Mouse (Mus musculus) forebrain, embryonic 11.5 days (tissue): ENCODE results near the gene Stx6. TPM values are rescaled to one million over a fixed set of nuclear protein-coding genes. Genes with fewer than 3 reads are reported as not detected.

Source experiments
- ATAC-seq: fragments of 200-750 bp; cut with Nextera tagmentation; replicated peaks from 2 replicates; pipeline ENCODE4 v1.8.0; 2017; ENCODE audit warnings: moderate TSS enrichment; ENCODE audit not compliant: low FRiP score
- DNase-seq: peaks from one replicate; pipeline ENCODE4 v3.0.0-alpha.2; 2017; ENCODE audit warnings: low spot score
- H3K27ac ChIP-seq: fragments of 300-500 bp; sonication (generic); 2 replicates; pipeline ENCODE4 v1.5.1; 2014; ENCODE audit warnings: low read depth, low read length
- H3K27me3 ChIP-seq: fragments of 300-500 bp; sonication (generic); 2 replicates; pipeline ENCODE4 v1.6.1; 2014; ENCODE audit warnings: mild to moderate bottlenecking, low read length, mixed read lengths; ENCODE audit not compliant: control insufficient read depth, insufficient read depth
- H3K36me3 ChIP-seq: fragments of 300-500 bp; sonication (generic); 2 replicates; pipeline ENCODE4 v1.6.1; 2014; ENCODE audit warnings: mild to moderate bottlenecking, low read length, moderate library complexity, mixed read lengths; ENCODE audit not compliant: control insufficient read depth, insufficient read depth
- H3K4me1 ChIP-seq: fragments of 300-500 bp; sonication (generic); replicated peaks from 2 replicates; pipeline ENCODE4 v1.6.1; 2014; ENCODE audit warnings: low read length, mixed read lengths; ENCODE audit not compliant: control insufficient read depth, insufficient read depth
- H3K4me2 ChIP-seq: fragments of 300-500 bp; sonication (generic); 2 replicates; pipeline ENCODE4 v1.6.1; 2014; ENCODE audit warnings: low read depth, mild to moderate bottlenecking, low read length, moderate library complexity, mixed read lengths; ENCODE audit not compliant: severe bottlenecking
- H3K4me3 ChIP-seq: fragments of 300-500 bp; sonication (generic); 2 replicates; pipeline ENCODE4 v1.5.1; 2014; ENCODE audit warnings: low read depth, low read length
- H3K9ac ChIP-seq: fragments of 300-500 bp; sonication (generic); 2 replicates; pipeline ENCODE4 v1.6.1; 2014; ENCODE audit warnings: low read length
- H3K9me3 ChIP-seq: fragments of 300-500 bp; sonication (generic); 2 replicates; pipeline ENCODE4 v1.6.1; 2016; ENCODE audit warnings: low read length, mixed read lengths; ENCODE audit not compliant: control insufficient read depth
- WGBS: fragments of 180-500 bp; shearing (Covaris S2); extraction: QIAGEN DNeasy Blood & Tissue Kit; methylation state at CpG from one replicate; pipeline ENCODE4 v1.1.7; 2014; 5-methylcytosine and 5-hydroxymethylcytosine counted together
- polyA plus RNA-seq: library from polyadenylated mRNA; unstranded; fragments of >200 nt; fragmentation: Nextera tagmentation; extraction: Ambion mirVana; gene quantifications from 2 replicates; pipeline ENCODE4 v1.2.1, GENCODE M21; 2014

Gene Stx6
- polyA plus RNA-seq, 1 experiment from 2014 or later, result 102 TPM

- Histone ChIP-seq H3K9me3 (no peaks in the 10 kb centered on the region), H3K4me1 (peaks cover 32% of the 10 kb centered on the region), H3K4me3 (no peak overlapping the region), H3K9ac (peak overlapping the region; percentile 27; the same call in 1 of the 2 replicates), H3K4me2 (no peak overlapping the region), H3K27me3 (no peaks in the 10 kb centered on the region), H3K27ac (peak overlapping the region; percentile 66), H3K36me3 (no peaks in the 10 kb centered on the region)
- DNase-seq (peak; percentile 75), ATAC-seq (peak; percentile 43)
- 26% methylated on average over 14 of the region's 14 CpGs for WGBS
Observed at GRCm38 (mm10) chr1:155229464-155230411, 71.2 kb downstream of the Stx6 start.

GRCm38 (mm10) chr1:155232385-155232784 is 73.9 kb downstream of the Stx6 start:
- DNase-seq (no peak), ATAC-seq (no peak)
- H3K36me3 ChIP-seq, result no peaks in the 10 kb centered on the region
- no peak overlapping the region for H3K4me3 ChIP-seq
- no peaks in the 10 kb centered on the region for H3K27me3 ChIP-seq
- 46% methylated on average over 12 of the region's 12 CpGs for WGBS
- H3K9ac ChIP-seq, result no peak overlapping the region
- H3K27ac ChIP-seq, result 0 out of 2 replicates have a peak overlapping the region, but pooled peaks have one; percentile 18
- H3K9me3 ChIP-seq, result no peaks in the 10 kb centered on the region
- H3K4me1 ChIP-seq, result peaks cover 41% of the 10 kb centered on the region
- no peak overlapping the region for H3K4me2 ChIP-seq

- ATAC-seq, result no peak
- H3K27ac ChIP-seq, result 0 out of 2 replicates have a peak overlapping the region, but pooled peaks have one; percentile 18
- H3K36me3 ChIP-seq, result no peaks in the 10 kb centered on the region
- no peak overlapping the region for H3K4me2 ChIP-seq
- H3K27me3 ChIP-seq, result no peaks in the 10 kb centered on the region
- H3K9ac ChIP-seq, result no peak overlapping the region
- H3K4me1 ChIP-seq, result peaks cover 42% of the 10 kb centered on the region
- H3K4me3 ChIP-seq, result no peak overlapping the region
- H3K9me3 ChIP-seq, result no peaks in the 10 kb centered on the region
- DNase-seq, result no peak
- 67% methylated on average over 6 of the region's 6 CpGs for WGBS
Observed at GRCm38 (mm10) chr1:155232786-155233185, 74.3 kb downstream of the Stx6 start.

GRCm38 (mm10) chr1:155233378-155233777 is 74.9 kb downstream of the Stx6 start:
- H3K4me2 ChIP-seq, result no peak overlapping the region
- H3K27me3 ChIP-seq, result no peaks in the 10 kb centered on the region
- H3K9me3 ChIP-seq, result no peaks in the 10 kb centered on the region
- peaks cover 42% of the 10 kb centered on the region for H3K4me1 ChIP-seq
- no peak overlapping the region for H3K9ac ChIP-seq
- peak overlapping the region; percentile 70 for H3K27ac ChIP-seq
- H3K36me3 ChIP-seq, result no peaks in the 10 kb centered on the region
- no peak overlapping the region for H3K4me3 ChIP-seq
- DNase-seq (no peak), ATAC-seq (no peak)
- 87% methylated on average over 9 of the region's 9 CpGs for WGBS

- Histone ChIP-seq H3K27me3 (no peaks in the 10 kb centered on the region), H3K9ac (0 out of 2 replicates have a peak overlapping the region, but pooled peaks have one; percentile 17), H3K4me1 (peaks cover 38% of the 10 kb centered on the region), H3K4me2 (no peak overlapping the region), H3K36me3 (no peaks in the 10 kb centered on the region), H3K4me3 (no peak overlapping the region), H3K27ac (peak overlapping the region; percentile 70), H3K9me3 (no peaks in the 10 kb centered on the region)
- 23% methylated on average over 14 of the region's 14 CpGs for WGBS
- ATAC-seq, result peak; percentile 42
- DNase-seq, result peak; percentile 74
Observed at GRCm38 (mm10) chr1:155233931-155234607, 75.6 kb downstream of the Stx6 start.

- no peak overlapping the region for H3K4me2 ChIP-seq
- no peak for DNase-seq
- H3K9ac ChIP-seq, result no peak overlapping the region; the same call in 1 of the 2 replicates
- H3K4me1 ChIP-seq, result peaks cover 31% of the 10 kb centered on the region
- no peaks in the 10 kb centered on the region for H3K36me3 ChIP-seq
- no peaks in the 10 kb centered on the region for H3K9me3 ChIP-seq
- no peaks in the 10 kb centered on the region for H3K27me3 ChIP-seq
- no peak overlapping the region for H3K27ac ChIP-seq
- no peak overlapping the region for H3K4me3 ChIP-seq
- 36% methylated on average over 2 of the region's 2 CpGs for WGBS
- no peak for ATAC-seq
Observed at GRCm38 (mm10) chr1:155235641-155236040, 77.1 kb downstream of the Stx6 start.

GRCm38 (mm10) chr1:155236306-155237024 is 78.0 kb downstream of the Stx6 start:
- no peak overlapping the region for H3K4me3 ChIP-seq
- peak overlapping the region; percentile 29; the same call in 1 of the 2 replicates for H3K9ac ChIP-seq
- DNase-seq (peak; percentile 50), ATAC-seq (no peak)
- H3K27ac ChIP-seq, result no peak overlapping the region
- H3K4me1 ChIP-seq, result peaks cover 31% of the 10 kb centered on the region
- H3K9me3 ChIP-seq, result no peaks in the 10 kb centered on the region
- H3K4me2 ChIP-seq, result no peak overlapping the region
- no peaks in the 10 kb centered on the region for H3K27me3 ChIP-seq
- 44% methylated on average over 13 of the region's 13 CpGs for WGBS
- no peaks in the 10 kb centered on the region for H3K36me3 ChIP-seq

GRCm38 (mm10) chr1:155237390-155237789 is 78.9 kb downstream of the Stx6 start:
- no peak for ATAC-seq
- H3K4me2 ChIP-seq, result no peak overlapping the region
- H3K4me1 ChIP-seq, result peaks cover 29% of the 10 kb centered on the region
- H3K9ac ChIP-seq, result no peak overlapping the region
- 78% methylated on average over 11 of the region's 11 CpGs for WGBS
- peak; percentile 50 for DNase-seq
- H3K27me3 ChIP-seq, result no peaks in the 10 kb centered on the region
- H3K4me3 ChIP-seq, result no peak overlapping the region
- no peak overlapping the region for H3K27ac ChIP-seq
- H3K36me3 ChIP-seq, result no peaks in the 10 kb centered on the region
- H3K9me3 ChIP-seq, result no peaks in the 10 kb centered on the region
